Mouse (Mus musculus) lung, embryonic 14.5 days (tissue): ENCODE data around the gene Pygm. TPM values are rescaled to one million over a fixed set of nuclear protein-coding genes. Genes with fewer than 3 reads are reported as not detected.
A peak's percentile ranks its signal among the peaks of the same experiment; 100 is the strongest.

Experiments used
- ATAC-seq: fragments of 200-750 bp; cut with Nextera tagmentation; 2 replicates; pipeline ENCODE4 v1.8.0; 2017; ENCODE audit warnings: mild to moderate bottlenecking, moderate TSS enrichment, moderate library complexity; ENCODE audit not compliant: insufficient read depth
- DNase-seq: peaks from one replicate; pipeline ENCODE4 v3.0.0-alpha.2; 2015
- H3K27ac ChIP-seq: fragments of 300-500 bp; sonication (generic); 2 replicates; pipeline ENCODE4 v1.5.1; 2014; ENCODE audit warnings: low read depth, mild to moderate bottlenecking, moderate library complexity
- H3K27me3 ChIP-seq: fragments of 300-500 bp; sonication (generic); 2 replicates; pipeline ENCODE4 v1.6.1; 2014; ENCODE audit warnings: low read length, control low read depth; ENCODE audit not compliant: insufficient read depth
- H3K36me3 ChIP-seq: fragments of 300-500 bp; sonication (generic); 2 replicates; pipeline ENCODE4 v1.6.1; 2014; ENCODE audit warnings: control low read depth; ENCODE audit not compliant: insufficient read depth
- H3K4me1 ChIP-seq: fragments of 300-500 bp; sonication (generic); 2 replicates; pipeline ENCODE4 v1.6.1; 2014; ENCODE audit warnings: antibody characterized with exemption, control low read depth; ENCODE audit not compliant: insufficient read depth
- H3K4me2 ChIP-seq: fragments of 300-500 bp; sonication (generic); 2 replicates; pipeline ENCODE4 v1.6.1; 2014; ENCODE audit warnings: mild to moderate bottlenecking
- H3K4me3 ChIP-seq: fragments of 300-500 bp; sonication (generic); 2 replicates; pipeline ENCODE4 v1.5.1; 2014; ENCODE audit warnings: low read depth, low read length
- H3K9ac ChIP-seq: fragments of 300-500 bp; sonication (generic); 2 replicates; pipeline ENCODE4 v1.6.1; 2014
- H3K9me3 ChIP-seq: fragments of 300-500 bp; sonication (generic); 2 replicates; pipeline ENCODE4 v1.6.1; 2016; ENCODE audit warnings: low read depth, low read length, control low read depth
- CTCF ChIP-seq: IDR thresholded peaks from 2 replicates; pipeline ENCODE4 v1.5.1; 2016; ENCODE audit warnings: antibody characterized with exemption, low read depth
- WGBS: fragments of 180-500 bp; shearing (Covaris S2); extraction: QIAGEN DNeasy Blood & Tissue Kit; methylation state at CpG from one replicate; pipeline ENCODE4 v1.1.7; 2014; 5-methylcytosine and 5-hydroxymethylcytosine counted together
- polyA plus RNA-seq: library from polyadenylated mRNA; unstranded; fragments of >200 nt; fragmentation: Nextera tagmentation; extraction: Ambion mirVana; gene quantifications from 2 replicates; pipeline ENCODE4 v1.2.1, GENCODE M21; 2014

The Pygm gene
- polyA plus RNA-seq = 6.1 and 9.3 TPM in 2 replicates

GRCm38 (mm10) chr19:6384128-6384527 lies at the start of gene Pygm:
TSS of gene Pygm (plus strand) at chr19:6384399.
- H3K4me3 ChIP-seq = no peak within 1 kb of the TSS
- no peaks in the 10 kb centered on the region for H3K27me3 ChIP-seq
- WGBS = 19% methylated on average over 7 of the region's 7 CpGs
- ATAC-seq (peak; percentile 73), DNase-seq (peak; percentile 85)
- no peaks in the 10 kb centered on the region for H3K9me3 ChIP-seq
- no peak for TF ChIP-seq CTCF
- H3K9ac ChIP-seq = no peak within 1 kb of the TSS
- peaks cover 12% of the 10 kb centered on the region for H3K36me3 ChIP-seq
- H3K4me2 ChIP-seq = peak within 1 kb of the TSS; percentile 16; the same call in 1 of the 2 replicates
- peak within 1 kb of the TSS; percentile 32; the same call in 1 of the 2 replicates for H3K27ac ChIP-seq
- H3K4me1 ChIP-seq = no peaks in the 10 kb centered on the region

GRCm38 (mm10) chr19:6334673-6335457 lies 49.3 kb upstream of the Pygm start, which contains the start of gene Men1:
TSS of gene Men1 (plus strand) at chr19:6334979.
- ATAC-seq (peak; percentile 94), DNase-seq (peak; percentile 98)
- Histone ChIP-seq H3K27ac (peak within 1 kb of the TSS; percentile 85), H3K27me3 (no peaks in the 10 kb centered on the region), H3K36me3 (peaks cover 35% of the 10 kb centered on the region), H3K9me3 (no peaks in the 10 kb centered on the region), H3K4me3 (peak within 1 kb of the TSS; percentile 78), H3K4me2 (peak within 1 kb of the TSS; percentile 90), H3K9ac (peak within 1 kb of the TSS; percentile 68), H3K4me1 (peaks cover 9% of the 10 kb centered on the region)
- WGBS = under 1% methylated on average over 43 of the region's 43 CpGs
- TF ChIP-seq CTCF = peak; percentile 56

- Histone ChIP-seq H3K4me1 (peaks cover 9% of the 10 kb centered on the region), H3K27me3 (no peaks in the 10 kb centered on the region), H3K36me3 (peaks cover 40% of the 10 kb centered on the region), H3K4me3 (peak overlapping the region; percentile 78), H3K9me3 (no peaks in the 10 kb centered on the region), H3K9ac (peak overlapping the region; percentile 68), H3K27ac (peak overlapping the region; percentile 9), H3K4me2 (peak overlapping the region; percentile 90)
- under 1% methylated on average over 25 of the region's 25 CpGs for WGBS
- TF ChIP-seq CTCF = no peak
- DNase-seq (peak; percentile 6), ATAC-seq (peak; percentile 36; the same call in 1 of the 2 replicates)
These were observed 48.8 kb upstream of the Pygm start for GRCm38 (mm10) chr19:6335458-6335827.

GRCm38 (mm10) chr19:6336920-6337319 lies 47.3 kb upstream of the Pygm start:
- ATAC-seq (no peak), DNase-seq (no peak)
- peak overlapping the region; percentile 78 for H3K4me3 ChIP-seq
- H3K9me3 ChIP-seq = no peaks in the 10 kb centered on the region
- peak overlapping the region; percentile 90 for H3K4me2 ChIP-seq
- WGBS = 93% methylated on average over 10 of the region's 10 CpGs
- peaks cover 40% of the 10 kb centered on the region for H3K36me3 ChIP-seq
- no peaks in the 10 kb centered on the region for H3K27me3 ChIP-seq
- TF ChIP-seq CTCF = no peak
- H3K27ac ChIP-seq = no peak overlapping the region
- H3K4me1 ChIP-seq = peaks cover 9% of the 10 kb centered on the region
- peak overlapping the region; percentile 68; the same call in 1 of the 2 replicates for H3K9ac ChIP-seq

- 94% methylated on average over 7 of the region's 7 CpGs for WGBS
- Histone ChIP-seq H3K36me3 (peaks cover 44% of the 10 kb centered on the region), H3K27ac (no peak overlapping the region), H3K4me3 (no peak overlapping the region), H3K4me2 (no peak overlapping the region), H3K9ac (no peak overlapping the region), H3K9me3 (no peaks in the 10 kb centered on the region), H3K27me3 (no peaks in the 10 kb centered on the region), H3K4me1 (peaks cover 9% of the 10 kb centered on the region)
- DNase-seq (no peak), ATAC-seq (no peak)
- no peak for TF ChIP-seq CTCF
These were observed 46.0 kb upstream of the Pygm start for GRCm38 (mm10) chr19:6338171-6338570.

GRCm38 (mm10) chr19:6338716-6339115 lies 45.5 kb upstream of the Pygm start:
- no peak for ATAC-seq
- 84% methylated on average over 11 of the region's 11 CpGs for WGBS
- DNase-seq = peak; percentile 12
- Histone ChIP-seq H3K4me1 (peaks cover 9% of the 10 kb centered on the region), H3K4me2 (no peak overlapping the region), H3K36me3 (peaks cover 47% of the 10 kb centered on the region), H3K27ac (no peak overlapping the region), H3K9ac (no peak overlapping the region), H3K27me3 (no peaks in the 10 kb centered on the region), H3K4me3 (no peak overlapping the region), H3K9me3 (no peaks in the 10 kb centered on the region)
- no peak for TF ChIP-seq CTCF

- Histone ChIP-seq H3K27me3 (no peaks in the 10 kb centered on the region), H3K4me1 (peaks cover 9% of the 10 kb centered on the region), H3K36me3 (peaks cover 51% of the 10 kb centered on the region), H3K4me2 (no peak overlapping the region), H3K4me3 (no peak overlapping the region), H3K27ac (no peak overlapping the region), H3K9ac (no peak overlapping the region), H3K9me3 (no peaks in the 10 kb centered on the region)
- 91% methylated on average over 6 of the region's 6 CpGs for WGBS
- DNase-seq = no peak
- no peak for ATAC-seq
- TF ChIP-seq CTCF = no peak
These were observed 45.0 kb upstream of the Pygm start for GRCm38 (mm10) chr19:6339191-6339590.
